Mouse (Mus musculus) mesoderm, embryonic 11.5 days (tissue): ENCODE data around the gene Arl2.
"Not testable (repeated sequence)": the region's sequence is repeated elsewhere in the genome, so short reads cannot be mapped to it uniquely, and the experiment has no call there.

ENCODE experiments used
- DNase-seq: peaks from one replicate; pipeline ENCODE4 v3.0.0-alpha.2; 2012; ENCODE audit warnings: low read depth, low spot score

Gene Arl2

DNA sequence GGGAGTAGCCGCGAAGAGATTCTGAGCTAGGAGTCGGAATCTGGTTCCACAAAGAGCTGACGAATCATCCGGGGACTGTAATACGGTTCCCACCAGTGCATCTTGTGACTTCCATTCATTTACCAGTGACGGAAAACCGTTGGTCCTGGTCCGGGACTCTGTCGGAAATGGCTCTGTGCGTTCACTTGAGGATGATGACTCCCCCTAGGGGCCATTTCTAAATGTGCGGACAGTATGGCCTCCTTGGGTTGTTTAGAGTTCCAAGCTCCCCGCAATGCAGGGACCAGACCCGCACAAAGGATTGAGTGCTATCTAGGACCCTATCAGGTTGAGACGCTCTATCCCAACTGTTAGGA is at the start of gene Arl2:
TSS of gene Arl2 (minus strand) at position 155 of the 356 bp plus-strand sequence.
- DNase-seq = peak; percentile 93

DNA sequence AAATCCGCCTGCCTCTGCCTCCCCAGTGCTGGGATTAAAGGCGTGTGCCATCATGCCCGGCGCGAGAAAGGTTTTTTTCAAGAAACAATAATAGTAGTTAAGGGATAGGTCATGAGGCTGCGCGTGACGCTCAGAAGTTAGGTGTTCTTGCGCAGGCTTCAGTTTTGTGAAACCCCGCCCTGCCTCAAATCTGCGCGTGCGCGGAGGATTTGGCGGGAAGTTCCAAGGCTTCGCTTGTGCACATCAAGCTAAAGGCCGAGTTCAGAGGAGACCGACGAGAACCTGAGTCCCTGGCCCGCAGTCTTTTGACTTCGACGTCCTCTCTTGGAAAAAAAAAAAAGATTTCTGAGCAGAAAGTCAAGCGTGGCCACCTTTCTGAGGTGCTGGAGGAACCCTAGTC is 42.8 kb upstream of the Arl2 start, which contains the start of gene Majin:
TSS of gene Majin (plus strand) at position 258 of the 400 bp plus-strand sequence.
- no peak for DNase-seq

DNA sequence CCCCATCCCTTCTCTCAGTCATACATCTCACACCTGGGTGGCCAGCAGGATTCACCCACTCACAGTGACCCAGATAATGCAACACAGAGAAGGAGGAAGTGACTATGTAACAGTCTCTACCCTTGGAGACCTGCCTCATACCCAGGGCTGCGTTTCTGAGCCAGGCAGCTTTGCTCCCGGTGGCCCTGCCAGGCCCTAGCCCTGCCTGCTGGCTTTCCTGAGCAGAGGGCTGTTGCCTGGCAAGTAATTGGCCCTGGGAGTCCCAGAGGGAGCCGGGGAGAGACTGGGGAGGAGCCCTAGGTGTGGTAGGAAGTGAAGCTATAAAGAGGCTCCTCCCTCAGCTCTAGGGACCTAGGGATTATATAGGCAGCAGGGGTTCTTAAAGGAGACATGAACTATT is 41.2 kb upstream of the Arl2 start:
- no peak for DNase-seq

DNA sequence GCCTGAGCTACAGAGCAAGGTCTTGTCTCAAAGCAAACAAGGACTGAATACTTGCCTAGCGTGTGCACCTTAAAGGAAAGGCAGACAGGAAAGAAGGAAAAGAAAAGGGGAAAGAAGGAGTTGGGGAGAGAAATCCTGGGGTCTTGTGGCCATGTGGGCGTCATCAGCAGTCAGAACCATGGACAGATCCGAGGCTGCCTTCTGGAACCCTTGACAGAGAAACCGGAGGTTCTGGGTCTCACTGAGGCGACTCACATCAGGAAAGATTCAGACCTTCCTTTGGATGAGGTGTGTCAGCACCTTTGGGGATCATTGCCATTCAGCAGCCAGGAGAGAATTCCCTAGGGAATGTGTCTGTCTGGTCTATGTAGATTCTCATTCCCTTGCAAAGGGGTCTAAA is 40.3 kb upstream of the Arl2 start:
- peak; percentile 58 for DNase-seq

DNA sequence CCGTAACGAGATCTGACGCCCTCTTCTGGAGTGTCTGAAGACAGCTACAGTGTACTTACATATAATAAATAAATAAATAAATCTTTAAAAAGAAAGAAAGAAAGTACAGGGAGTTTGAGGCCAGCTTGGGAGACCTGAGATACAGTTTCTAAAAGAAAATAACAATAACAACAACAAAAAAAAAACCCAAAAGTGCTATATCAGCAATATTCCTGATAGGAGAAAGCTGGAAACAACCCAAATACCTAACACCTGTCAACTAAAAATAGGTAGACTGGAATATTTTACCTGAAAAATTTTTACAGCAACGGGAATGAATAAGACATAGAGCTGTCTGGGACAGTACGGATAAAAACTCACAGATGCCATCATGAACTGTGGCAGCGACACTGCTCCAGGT is 37.4 kb upstream of the Arl2 start:
- no peak for DNase-seq

DNA sequence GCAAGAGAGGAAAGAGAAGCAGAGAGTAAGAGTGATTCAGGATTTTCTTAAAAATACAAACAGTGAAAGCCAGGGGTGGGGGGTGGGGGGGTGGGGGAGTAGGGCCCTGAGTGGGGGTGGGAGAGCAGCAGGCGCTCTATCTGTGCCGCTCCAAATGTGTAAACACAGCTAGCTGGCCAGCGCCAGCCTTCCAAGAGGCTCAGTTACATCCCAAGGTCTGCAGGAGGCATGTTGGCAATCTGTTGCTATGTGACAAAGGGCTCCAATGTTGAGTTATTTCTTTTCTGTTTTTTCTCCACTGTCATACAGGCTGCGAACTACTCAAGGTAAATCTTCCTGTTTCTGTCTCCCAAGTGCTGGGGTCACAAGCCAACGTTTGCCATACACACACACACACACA is 33.4 kb upstream of the Arl2 start:
- DNase-seq = peak; percentile 17

DNA sequence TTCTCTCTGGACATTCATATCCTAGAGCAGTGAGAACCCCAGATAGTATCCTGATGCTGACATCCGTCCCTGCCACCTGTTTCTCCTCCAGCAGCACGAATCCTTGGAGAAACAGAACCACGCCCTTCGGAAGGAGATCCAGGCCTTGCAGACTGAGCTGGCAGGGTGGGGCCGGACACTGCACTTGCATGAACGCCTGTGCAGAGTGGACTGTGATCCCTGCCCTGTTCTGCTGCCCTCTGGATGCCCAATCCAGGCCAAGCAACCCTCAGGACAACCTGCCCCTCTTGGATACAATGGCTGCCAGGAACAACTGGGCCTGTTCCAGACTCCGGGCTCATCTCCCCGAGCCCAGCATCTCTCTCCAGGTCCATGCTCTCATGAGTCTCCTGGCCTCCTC is 29.9 kb upstream of the Arl2 start:
- DNase-seq = no peak

DNA sequence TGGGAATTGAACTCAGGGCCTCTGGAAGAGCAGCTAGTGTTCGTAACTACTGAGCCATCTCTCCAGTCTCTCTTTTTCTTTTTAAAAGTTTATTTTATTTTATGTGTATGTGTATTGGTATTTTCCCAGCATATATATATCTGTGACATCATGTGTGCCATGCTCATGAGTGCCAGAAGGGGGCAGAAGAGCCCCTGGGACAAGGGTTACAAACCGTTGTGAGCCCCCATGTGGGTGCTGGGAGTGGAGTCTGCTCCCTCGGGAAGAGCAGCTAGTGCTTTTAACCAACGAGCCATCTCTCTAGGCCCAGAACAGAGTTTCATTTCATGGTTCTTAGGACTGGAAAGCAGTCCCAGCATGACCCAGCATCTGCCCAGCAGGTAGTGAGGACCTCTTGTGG is 25.4 kb upstream of the Arl2 start:
- DNase-seq = no peak

DNA sequence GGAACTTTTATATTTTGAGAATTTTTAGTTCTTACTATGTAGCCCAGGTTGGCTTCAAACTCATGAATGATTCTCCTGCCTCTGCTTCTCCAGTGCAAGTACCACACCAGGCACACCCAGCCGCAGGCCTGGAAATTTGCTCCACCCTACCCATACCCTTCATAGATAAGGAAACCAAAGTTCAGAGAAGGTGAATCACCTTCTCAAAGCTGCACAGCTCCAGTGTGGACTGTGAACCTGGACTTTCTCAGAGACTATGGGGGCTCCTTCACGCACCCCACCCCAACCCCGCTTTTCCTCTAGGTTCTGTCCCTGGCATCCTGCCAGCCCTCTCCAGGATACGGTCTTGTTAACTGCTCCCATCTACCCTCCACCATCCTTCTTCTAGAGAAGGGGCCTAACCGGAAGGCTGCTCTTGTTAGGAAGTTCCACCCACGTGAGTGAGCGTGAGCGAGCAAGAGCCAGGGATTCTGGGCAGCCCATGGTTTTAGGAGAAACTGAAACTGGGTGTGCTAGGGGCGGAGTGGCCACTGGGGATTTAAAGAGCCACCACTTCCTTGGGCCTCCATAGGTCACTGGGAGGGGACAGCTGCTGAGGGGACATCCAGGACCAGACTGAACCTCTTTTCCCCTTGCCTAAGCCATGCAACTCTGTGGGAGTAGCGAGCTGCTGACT is 22.7 kb upstream of the Arl2 start:
- DNase-seq = no peak

DNA sequence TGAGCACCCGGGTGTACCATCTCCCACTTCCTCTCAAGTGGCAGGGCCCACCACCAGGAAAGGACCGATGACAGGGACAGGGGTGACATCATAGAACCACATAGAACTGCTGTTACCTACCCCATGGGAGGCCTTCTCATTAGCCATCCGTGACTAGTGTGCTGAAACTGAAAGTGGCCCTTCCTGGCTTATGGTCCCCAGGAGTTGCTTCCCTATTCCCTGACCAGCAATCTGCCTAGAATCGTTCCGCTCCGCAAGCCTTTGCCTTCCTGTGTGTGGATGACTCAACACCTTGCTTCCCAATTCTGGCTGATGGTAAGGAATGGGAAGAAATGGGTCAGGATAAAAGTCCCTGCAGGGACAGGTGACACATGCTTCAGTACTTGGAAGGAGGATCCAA is 15.9 kb upstream of the Arl2 start:
- no peak for DNase-seq

DNA sequence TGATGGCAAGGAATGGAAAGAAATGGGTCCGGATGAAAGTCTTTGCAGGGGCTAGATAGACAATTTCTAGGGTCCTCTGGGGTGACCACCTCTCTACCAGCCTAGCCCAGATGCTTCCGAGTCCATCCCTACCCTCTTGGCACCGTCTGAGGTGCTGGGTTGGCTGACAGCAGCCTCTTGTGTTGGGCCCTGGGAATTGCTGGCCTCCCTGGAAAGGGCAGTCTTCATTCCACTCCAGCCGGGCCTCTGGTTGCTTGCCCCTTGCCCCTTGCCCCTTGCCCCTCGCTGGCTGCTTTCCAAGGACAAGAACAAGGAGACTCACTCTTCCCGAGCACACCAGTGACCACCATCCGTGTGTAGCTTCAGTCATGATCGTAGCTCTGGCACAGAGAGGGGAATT is 15.0 kb upstream of the Arl2 start:
- DNase-seq = no peak

DNA sequence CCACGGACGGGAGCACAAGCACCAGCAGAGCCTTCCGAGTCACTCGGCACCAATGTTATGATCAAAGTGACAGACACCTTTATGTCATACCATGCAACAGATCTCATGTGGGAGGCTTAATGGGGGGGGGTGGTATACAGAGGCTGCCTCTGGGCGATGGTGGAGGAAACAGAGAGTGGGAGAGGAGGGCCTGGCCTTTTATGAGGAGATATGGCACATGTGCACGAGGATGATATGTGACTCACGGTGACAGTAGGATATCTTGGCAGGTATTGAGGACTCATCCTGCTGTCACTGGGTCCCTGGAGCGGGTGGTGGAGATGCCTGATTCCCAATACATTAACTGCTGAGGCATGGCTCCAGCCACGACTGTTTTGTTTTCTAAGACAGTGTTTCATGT is 13.8 kb upstream of the Arl2 start:
- DNase-seq = no peak

DNA sequence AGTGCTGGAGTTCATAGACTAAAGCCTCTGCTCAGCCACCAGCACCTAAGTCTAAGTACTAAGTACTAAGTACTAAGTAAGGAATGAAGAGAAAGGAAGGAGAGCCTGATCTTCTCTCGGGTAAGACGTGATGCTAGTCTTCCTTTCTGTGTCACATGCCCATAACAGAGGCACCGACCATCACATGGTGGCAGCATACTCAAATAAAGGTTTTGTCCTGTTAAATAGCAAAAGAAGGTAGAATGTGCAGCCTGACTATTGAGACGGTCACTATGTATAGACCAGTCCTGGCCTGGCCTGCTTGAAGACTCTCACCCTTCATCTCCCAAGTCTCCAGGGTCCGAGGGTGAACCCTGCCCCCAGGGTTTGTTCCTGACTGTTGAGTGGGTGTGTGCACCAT is 3.5 kb upstream of the Arl2 start:
- no peak for DNase-seq

DNA sequence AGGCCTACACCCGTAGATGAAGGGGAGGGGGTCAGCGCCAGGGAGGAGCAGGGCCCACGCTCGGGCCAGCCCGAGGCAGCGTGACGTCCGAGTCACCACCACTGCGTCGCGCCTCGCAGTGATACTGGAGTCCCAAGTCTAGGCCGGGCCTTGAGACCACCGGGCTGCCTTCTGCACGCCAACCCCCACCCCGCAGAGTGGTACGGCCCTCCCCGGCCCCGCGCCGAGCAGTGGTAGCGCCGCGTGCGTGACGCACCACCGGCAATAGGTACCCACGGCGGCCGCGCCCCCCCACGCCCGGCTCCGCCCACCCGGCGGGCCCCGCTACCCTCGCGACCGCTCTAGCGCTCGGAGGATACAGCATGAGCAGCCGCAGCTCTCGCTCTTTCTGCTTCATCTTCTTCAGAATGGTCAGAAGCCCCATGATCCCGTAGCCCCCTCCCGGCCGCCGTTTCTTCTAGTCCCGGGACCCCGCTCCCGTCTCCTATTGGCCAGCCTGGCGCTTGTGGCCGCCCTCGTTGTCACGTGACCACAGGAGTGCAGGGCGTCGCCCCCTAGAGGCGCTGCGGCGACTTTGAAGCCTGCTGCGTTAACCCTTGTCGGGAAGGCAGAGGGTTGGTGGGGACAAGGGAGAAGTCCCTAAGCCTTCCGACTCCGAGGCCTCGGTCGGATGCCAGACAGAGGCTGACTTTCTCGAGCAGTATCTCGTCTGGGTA is 512 bp downstream of the Arl2 start, which contains the start of gene Batf2:
TSS of gene Batf2 (plus strand) at position 306 of the 716 bp plus-strand sequence.
- peak; percentile 97 for DNase-seq

DNA sequence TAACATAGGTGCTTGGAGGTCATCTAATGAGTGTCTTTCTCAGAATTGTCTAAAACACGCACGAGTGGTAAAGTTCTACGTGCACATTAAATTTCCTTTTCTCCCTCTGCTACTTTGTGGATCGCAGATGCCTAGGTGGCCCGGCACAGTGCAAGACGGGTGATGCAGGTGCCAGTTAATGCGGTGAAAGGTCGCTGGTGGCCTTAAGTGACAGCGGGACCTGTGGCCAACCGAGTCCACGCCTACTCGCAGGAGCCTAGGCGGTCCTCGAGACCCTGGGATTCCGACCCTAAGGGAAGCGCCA is 1.0 kb downstream of the Arl2 start:
- no peak for DNase-seq

DNA sequence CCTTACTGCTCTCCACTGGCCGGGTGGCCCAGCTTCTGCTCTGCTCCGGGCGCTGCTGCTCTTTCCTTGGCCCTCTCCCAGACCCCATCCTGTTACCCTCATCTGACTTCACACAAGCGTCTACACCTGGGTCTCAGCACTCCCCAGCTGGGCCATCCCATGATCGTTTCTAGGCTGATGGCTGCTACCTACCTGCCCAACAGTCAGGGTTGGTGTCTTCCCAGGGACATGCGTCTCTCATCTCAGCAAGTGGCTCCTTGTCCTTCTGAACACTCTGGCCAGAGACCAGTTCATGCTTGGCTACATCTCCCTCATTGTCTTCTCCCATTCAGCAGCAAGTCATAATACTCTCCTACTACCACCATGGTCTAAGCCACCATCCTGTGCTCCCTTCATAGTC is 1.6 kb downstream of the Arl2 start:
- DNase-seq = no peak

DNA sequence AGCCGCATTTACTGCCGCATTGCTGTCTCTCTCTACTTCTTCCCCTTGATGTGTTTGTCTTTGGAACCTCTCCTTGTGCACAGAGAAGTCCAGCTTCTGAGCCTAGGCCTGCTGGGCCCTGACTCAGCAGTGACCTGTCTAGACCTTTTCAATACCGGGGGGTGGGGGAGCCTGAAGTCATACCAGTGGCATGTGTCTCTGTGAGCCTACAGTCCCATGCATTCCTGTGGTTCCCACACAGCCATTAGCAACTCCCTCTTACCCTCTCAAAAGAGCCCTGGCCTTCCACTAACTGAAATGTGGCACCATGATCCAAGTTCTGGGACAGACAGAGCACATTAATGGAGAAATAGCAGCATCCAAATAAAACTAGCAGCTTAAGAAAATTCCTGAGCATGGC is 5.0 kb downstream of the Arl2 start:
- no peak for DNase-seq

DNA sequence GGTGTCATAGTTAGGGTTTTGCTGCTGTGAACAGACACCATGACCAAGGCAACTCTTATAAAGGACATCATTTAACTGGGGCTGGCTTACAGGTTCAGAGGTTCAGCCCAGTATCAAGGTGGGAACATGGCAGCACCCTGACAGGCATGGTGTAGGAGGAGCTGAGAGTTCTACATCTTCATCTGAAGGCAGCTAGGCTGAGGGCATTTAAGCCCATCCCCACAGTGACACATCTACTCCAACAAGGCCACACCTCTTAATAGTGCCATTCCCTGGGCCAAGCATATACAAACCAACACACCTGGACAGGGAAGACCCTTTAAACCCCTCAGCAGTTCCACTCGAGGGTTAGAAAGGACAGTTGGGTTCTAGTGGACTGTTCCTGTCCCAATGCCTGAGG is 8.2 kb downstream of the Arl2 start:
- not testable (repeated sequence) for DNase-seq

DNA sequence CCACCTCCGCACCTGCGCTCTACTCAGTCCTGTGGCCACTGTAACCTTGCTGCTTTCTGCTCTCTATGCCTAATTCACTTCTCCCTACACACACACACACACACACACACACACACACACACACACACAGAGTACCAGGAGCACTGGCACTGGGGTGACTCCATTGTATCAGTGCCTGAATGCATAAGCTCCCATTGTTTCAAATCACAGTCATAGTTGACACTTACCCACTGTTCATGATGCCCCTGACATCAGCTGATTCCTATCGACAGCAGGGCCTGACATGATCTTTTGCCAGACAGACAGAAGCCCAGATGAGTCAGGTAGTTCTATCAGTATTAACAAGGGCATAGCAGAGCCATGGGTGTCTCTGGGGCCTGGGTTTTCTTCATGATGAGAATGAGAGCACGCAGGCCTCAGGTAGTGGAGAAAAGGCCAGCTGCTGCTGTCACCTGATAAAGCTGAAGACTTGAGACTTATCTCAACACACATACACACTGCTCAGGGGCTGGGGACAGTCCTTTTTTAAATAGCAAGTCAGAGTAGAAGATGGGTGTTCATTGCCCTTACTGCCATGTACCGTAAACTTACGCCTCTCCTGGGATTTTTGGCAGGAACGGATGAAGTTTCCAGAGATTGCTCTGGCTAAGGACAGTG is 9.0 kb downstream of the Arl2 start:
- DNase-seq = no peak

DNA sequence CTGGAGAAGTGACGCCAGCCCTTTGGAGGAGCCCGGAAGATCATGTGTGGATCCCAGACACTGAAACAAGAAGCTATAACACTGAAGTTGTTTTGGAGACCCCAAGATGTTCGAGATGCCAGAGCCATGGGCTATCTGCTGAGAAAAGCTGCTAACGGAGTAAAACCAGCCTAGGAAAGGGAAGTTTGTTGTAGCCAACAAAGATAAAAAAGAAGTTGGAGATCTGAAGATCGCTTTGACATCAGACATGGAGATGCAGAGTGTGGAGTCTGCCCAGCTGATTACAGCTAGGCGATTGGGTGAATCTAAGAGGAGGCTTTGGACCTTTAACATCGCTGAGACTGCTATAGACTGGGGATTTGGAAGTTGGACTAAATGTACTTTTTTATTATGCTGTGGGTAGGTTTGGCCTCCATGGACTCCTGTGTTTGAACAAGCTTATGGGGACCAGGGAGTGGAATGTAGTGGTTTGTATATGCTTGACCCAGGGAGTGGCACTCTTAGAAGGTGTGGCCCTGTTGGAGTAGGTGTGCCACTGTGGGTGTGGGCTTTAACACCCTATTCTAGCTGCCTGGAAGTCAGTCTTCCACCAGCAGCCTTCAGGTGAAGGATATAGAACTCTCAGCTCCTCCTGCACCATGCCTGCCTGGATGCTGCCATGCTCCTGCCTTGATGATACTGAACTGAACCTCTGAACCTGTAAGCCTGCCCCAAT is 10.8 kb downstream of the Arl2 start:
- DNase-seq = not testable (repeated sequence)

DNA sequence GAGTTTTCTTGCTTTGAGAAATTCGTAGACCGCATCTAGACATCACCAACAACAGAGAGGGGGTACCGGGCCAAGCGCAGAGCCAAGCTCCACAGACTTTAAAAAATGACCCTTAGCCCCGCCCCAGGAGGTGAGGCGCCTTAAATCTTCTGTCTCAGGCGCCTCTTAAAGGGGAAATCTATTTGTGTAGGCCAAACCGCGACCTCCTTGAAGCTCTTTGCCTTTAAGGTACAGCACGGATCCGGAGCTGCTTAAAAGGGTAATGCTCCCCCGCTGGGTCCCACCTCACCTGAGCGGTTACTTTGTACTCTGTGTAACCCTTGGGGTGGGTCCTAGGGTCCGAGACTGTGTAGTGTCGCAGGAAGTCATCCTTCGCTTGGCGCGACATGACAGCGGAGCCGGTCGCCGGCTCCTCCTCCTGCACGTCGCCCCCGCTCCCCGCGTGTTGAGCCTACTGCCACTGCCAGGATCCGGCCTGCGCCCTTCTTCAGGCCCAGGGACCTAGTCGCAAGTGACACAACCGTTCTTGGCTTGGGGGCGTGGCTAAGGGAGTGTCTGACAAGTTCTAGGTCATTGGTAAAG is 13.5 kb downstream of the Arl2 start, which contains the start of gene Snx15:
TSS of gene Snx15 (minus strand) at position 545 of the 582 bp plus-strand sequence.
- peak; percentile 94 for DNase-seq
